Mouse (Mus musculus): ENCODE results near the gene Rad51b.

DNA sequence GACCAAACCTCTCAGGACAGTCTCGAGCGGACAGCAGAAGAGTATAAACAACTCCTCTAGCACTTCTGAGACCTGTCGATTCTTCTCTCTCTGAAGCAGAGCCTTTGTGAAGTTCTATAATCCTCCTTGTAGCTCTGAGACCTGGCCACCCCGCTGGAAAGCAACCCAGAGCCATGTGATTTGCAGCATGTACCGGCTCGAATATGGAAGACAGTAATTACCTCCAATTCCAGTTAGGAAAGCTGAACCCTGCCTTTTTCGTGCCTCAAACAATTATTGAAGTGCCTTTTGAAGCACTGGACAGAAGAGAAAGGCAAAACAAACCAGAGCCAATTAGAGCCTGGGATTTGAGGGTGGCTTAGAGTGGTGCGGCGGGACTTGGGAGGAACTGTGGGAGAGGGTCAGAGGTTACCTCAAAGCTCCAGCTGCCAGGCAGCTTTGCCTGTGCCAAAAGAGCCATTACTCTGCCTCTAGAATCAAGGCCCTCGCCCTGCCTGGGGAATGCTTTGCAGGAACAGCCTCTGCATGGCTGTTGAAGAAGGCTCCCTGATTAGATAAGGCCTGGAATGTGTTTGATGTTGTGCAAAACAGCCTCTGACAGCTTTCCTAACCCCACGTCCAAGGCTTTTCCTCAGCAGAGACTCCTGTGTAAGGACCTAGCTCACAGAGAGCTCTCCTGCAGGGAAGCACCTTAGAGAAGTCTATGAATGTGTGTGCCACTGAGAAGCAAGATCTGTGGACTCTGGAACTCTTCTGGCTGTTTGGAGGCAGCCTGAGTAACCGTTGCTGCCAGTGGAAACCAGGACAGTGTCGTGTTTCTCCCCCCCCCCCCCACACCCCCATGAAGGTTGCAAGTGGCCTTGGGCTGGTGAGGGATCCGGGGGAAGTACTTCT, 562.5 kb downstream of the Rad51b start:
- TF ChIP-seq CTCF (IDR thresholded peaks at IDR 0.05) (no peak), POLR2A (IDR thresholded peaks at IDR 0.05; ENCODE audit: insufficient read depth, low read depth, low read length) (no peak)

Data from heart, adult 2 months (tissue).